Mouse (Mus musculus): ENCODE results near the gene Hsd3b7. TPM values are rescaled to one million over a fixed set of nuclear protein-coding genes. Genes with fewer than 3 reads are reported as not detected.
A peak's percentile ranks its signal among the peaks of the same experiment; 100 is the strongest.
"Not testable (repeated sequence)": the region's sequence is repeated elsewhere in the genome, so short reads cannot be mapped to it uniquely, and the experiment has no call there.

Gene Hsd3b7
- polyA plus RNA-seq, 1 experiment from 2014 or later: 28.0 TPM

- Histone ChIP-seq H3K36me3 (peaks cover 40% of the 10 kb centered on the region), H3K27ac (peak overlapping the region; percentile 96), H3K9ac (peak overlapping the region; percentile 81), H3K27me3 (replicated peaks) (no peaks in the 10 kb centered on the region), H3K4me1 (peaks cover 75% of the 10 kb centered on the region), H3K4me3 (peak overlapping the region; percentile 67), H3K4me2 (peak overlapping the region; percentile 86), H3K9me3 (replicated peaks) (no peaks in the 10 kb centered on the region)
- 52% methylated on average over 13 of the region's 13 CpGs for WGBS (ENCODE audit: insufficient replicate concordance)
- no peak; the same call in 1 of the 2 replicates for ATAC-seq
Measured at GRCm38 (mm10) chr7:127768346-127768996, 31.9 kb upstream of the Hsd3b7 start.

- Histone ChIP-seq H3K36me3 (peaks cover 34% of the 10 kb centered on the region), H3K9me3 (replicated peaks) (no peaks in the 10 kb centered on the region), H3K9ac (peak overlapping the region; percentile 81), H3K27ac (peak overlapping the region; percentile 83), H3K4me3 (peak overlapping the region; percentile 67), H3K4me2 (peak overlapping the region; percentile 86), H3K27me3 (replicated peaks) (no peaks in the 10 kb centered on the region), H3K4me1 (peaks cover 81% of the 10 kb centered on the region)
- ATAC-seq: peak; percentile 3
- WGBS (ENCODE audit: insufficient replicate concordance): 2% methylated on average over 16 of the region's 16 CpGs
Measured at GRCm38 (mm10) chr7:127768997-127769593, 31.3 kb upstream of the Hsd3b7 start.

- ATAC-seq: peak; percentile 25
- WGBS (ENCODE audit: insufficient replicate concordance): under 1% methylated on average over 24 of the region's 24 CpGs
- Histone ChIP-seq H3K27me3 (replicated peaks) (no peaks in the 10 kb centered on the region), H3K36me3 (peaks cover 29% of the 10 kb centered on the region), H3K4me2 (peak within 1 kb of the TSS; percentile 86), H3K4me3 (peak within 1 kb of the TSS; percentile 67), H3K9me3 (replicated peaks) (no peaks in the 10 kb centered on the region), H3K4me1 (peaks cover 87% of the 10 kb centered on the region), H3K9ac (peak within 1 kb of the TSS; percentile 81), H3K27ac (peak within 1 kb of the TSS; percentile 96)
Measured at GRCm38 (mm10) chr7:127769651-127770038, 30.8 kb upstream of the Hsd3b7 start, which contains the start of gene Orai3. Orai3 (plus strand) TSS chr7:127769815.

DNA sequence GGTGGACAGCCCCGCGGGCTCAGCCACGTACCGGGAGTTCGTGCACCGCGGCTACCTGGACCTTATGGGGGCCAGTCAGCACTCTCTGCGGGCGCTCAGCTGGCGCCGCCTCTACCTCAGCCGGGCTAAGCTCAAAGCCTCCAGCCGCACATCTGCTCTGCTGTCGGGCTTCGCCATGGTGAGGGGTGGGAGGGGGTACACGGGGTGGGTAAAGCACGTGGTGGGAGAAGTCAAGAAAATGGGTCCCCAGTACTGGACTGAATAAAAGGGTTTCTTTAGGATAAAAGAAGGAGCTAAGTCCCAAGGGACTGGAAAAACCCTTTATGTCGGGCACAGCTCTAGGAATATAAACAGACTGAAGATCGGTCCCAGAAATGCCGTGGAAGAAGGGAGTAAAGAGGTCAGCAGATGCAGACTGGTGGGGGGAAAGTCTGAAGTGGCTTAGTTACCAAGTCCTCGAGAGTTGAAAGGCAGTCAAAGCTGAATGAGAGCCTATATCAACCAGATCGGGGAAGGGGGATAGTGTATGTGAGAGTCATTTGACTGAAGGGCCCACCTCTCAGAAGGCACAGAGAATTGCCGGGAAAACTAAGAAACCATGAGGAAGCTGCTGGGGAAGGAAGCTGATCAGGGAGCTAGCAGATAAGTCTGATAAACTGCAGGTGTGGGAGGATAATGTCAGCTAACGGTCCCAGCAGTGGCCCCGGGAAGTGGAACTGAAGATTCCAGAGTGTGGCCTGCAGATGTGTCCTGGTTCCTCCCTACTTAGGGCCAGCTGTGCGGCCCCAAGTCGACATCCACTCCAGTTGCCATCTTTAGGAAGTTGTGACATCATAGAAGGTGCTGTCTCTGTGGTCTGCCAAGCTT lies 30.1 kb upstream of the Hsd3b7 start:
- peaks cover 29% of the 10 kb centered on the region for H3K36me3 ChIP-seq
- ATAC-seq: no peak
- no peaks in the 10 kb centered on the region for H3K27me3 ChIP-seq (replicated peaks)
- H3K4me1 ChIP-seq: peaks cover 89% of the 10 kb centered on the region
- 1% methylated on average over 27 of the region's 27 CpGs for WGBS (ENCODE audit: insufficient replicate concordance)
- peak overlapping the region; percentile 83 for H3K27ac ChIP-seq
- peak overlapping the region; percentile 81 for H3K9ac ChIP-seq
- H3K4me3 ChIP-seq: peak overlapping the region; percentile 67
- no peaks in the 10 kb centered on the region for H3K9me3 ChIP-seq (replicated peaks)
- peak overlapping the region; percentile 86 for H3K4me2 ChIP-seq

GRCm38 (mm10) chr7:127771262-127771661 lies 29.1 kb upstream of the Hsd3b7 start:
- Histone ChIP-seq H3K9me3 (replicated peaks) (no peaks in the 10 kb centered on the region), H3K36me3 (peaks cover 19% of the 10 kb centered on the region), H3K4me1 (peaks cover 87% of the 10 kb centered on the region), H3K27me3 (replicated peaks) (no peaks in the 10 kb centered on the region), H3K9ac (peak overlapping the region; percentile 81; the same call in 1 of the 2 replicates), H3K27ac (peak overlapping the region; percentile 83), H3K4me3 (0 out of 2 replicates have a peak overlapping the region, but pooled peaks have one; percentile 0), H3K4me2 (peak overlapping the region; percentile 86)
- ATAC-seq: no peak
- 55% methylated on average over 5 of the region's 5 CpGs for WGBS (ENCODE audit: insufficient replicate concordance)

DNA sequence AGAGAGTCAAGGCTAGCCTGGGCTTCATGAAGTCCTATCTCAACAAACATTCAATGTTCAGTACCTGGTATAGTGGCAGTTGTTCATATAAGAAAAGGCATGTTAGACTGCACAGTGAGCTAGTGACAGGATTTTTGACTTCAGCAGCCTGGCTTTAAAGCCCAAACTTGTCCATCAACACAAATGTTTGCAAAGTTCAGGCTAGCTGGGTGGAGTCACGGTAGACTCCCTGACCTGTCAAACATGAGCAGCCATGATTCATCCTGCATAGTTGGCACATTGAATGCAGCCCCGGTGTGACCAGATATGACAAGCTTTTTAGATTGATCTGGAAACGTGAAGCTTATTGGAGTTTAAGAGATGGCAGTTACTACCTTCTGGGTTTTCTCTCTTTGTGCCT lies 28.3 kb upstream of the Hsd3b7 start:
- no peak for ATAC-seq
- Histone ChIP-seq H3K27me3 (replicated peaks) (no peaks in the 10 kb centered on the region), H3K4me2 (no peak overlapping the region), H3K27ac (peak overlapping the region; percentile 39; the same call in 1 of the 2 replicates), H3K4me1 (peaks cover 79% of the 10 kb centered on the region), H3K9ac (no peak overlapping the region), H3K4me3 (no peak overlapping the region), H3K36me3 (peaks cover 16% of the 10 kb centered on the region), H3K9me3 (replicated peaks) (no peaks in the 10 kb centered on the region)
- WGBS (ENCODE audit: insufficient replicate concordance): 53% methylated on average over 3 of the region's 3 CpGs

DNA sequence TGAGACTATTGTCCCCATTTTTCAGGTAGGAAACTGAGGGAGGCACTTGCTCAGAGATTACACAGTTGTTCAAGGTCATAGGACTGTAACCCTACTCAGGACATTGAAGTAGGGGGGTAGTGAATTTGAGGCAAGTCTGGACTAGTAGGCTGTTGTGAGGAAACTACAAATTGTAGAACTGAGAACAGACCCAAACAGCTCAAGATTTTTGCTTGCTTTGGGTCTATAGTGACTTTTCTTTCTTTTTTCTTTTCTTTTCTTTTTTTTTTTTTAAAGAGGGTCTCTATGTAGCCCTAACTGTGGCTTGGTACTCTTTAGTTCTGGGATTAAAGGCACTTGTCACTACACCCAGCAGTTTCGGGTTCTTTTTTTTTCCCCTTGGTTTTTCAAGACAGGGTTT lies 27.8 kb upstream of the Hsd3b7 start:
- Histone ChIP-seq H3K27ac (no peak overlapping the region), H3K4me2 (no peak overlapping the region), H3K27me3 (replicated peaks) (no peaks in the 10 kb centered on the region), H3K4me1 (peaks cover 74% of the 10 kb centered on the region), H3K9me3 (replicated peaks) (no peaks in the 10 kb centered on the region), H3K4me3 (no peak overlapping the region), H3K36me3 (peaks cover 13% of the 10 kb centered on the region), H3K9ac (no peak overlapping the region)
- WGBS (ENCODE audit: insufficient replicate concordance): 87% methylated on average over 1 of the region's 1 CpGs
- no peak for ATAC-seq

- Histone ChIP-seq H3K9ac (no peak overlapping the region), H3K4me2 (no peak overlapping the region), H3K9me3 (replicated peaks) (no peaks in the 10 kb centered on the region), H3K36me3 (peaks cover 12% of the 10 kb centered on the region), H3K27me3 (replicated peaks) (no peaks in the 10 kb centered on the region), H3K4me1 (peaks cover 73% of the 10 kb centered on the region), H3K27ac (no peak overlapping the region), H3K4me3 (no peak overlapping the region)
- 41% methylated on average over 9 of the region's 9 CpGs for WGBS (ENCODE audit: insufficient replicate concordance)
- peak; percentile 13; the same call in 1 of the 2 replicates for ATAC-seq
Measured at GRCm38 (mm10) chr7:127773664-127774384, 26.6 kb upstream of the Hsd3b7 start.

- WGBS (ENCODE audit: insufficient replicate concordance): 67% methylated on average over 7 of the region's 7 CpGs
- Histone ChIP-seq H3K36me3 (peaks cover 32% of the 10 kb centered on the region), H3K9ac (peak overlapping the region; percentile 93), H3K4me3 (peak overlapping the region; percentile 97), H3K4me2 (peak overlapping the region; percentile 93), H3K4me1 (peaks cover 60% of the 10 kb centered on the region), H3K27ac (peak overlapping the region; percentile 95)
- not testable (repeated sequence) for H3K27me3 ChIP-seq (replicated peaks); ATAC-seq; H3K9me3 ChIP-seq (replicated peaks)
Measured at GRCm38 (mm10) chr7:127775837-127776236, 24.6 kb upstream of the Hsd3b7 start.

- Histone ChIP-seq H3K4me3 (peak within 1 kb of the TSS; percentile 97), H3K36me3 (peaks cover 38% of the 10 kb centered on the region), H3K4me2 (peak within 1 kb of the TSS; percentile 93), H3K9ac (peak within 1 kb of the TSS; percentile 93), H3K27ac (peak within 1 kb of the TSS; percentile 95), H3K27me3 (replicated peaks) (no peaks in the 10 kb centered on the region), H3K4me1 (peaks cover 54% of the 10 kb centered on the region), H3K9me3 (replicated peaks) (no peaks in the 10 kb centered on the region)
- peak; percentile 55 for ATAC-seq
- under 1% methylated on average over 23 of the region's 23 CpGs for WGBS (ENCODE audit: insufficient replicate concordance)
Measured at GRCm38 (mm10) chr7:127776426-127776825, 24.0 kb upstream of the Hsd3b7 start, which contains the start of gene Setd1a. Setd1a (plus strand) TSS chr7:127776670.

- H3K4me2 ChIP-seq: peak overlapping the region; percentile 93
- peak; percentile 90 for ATAC-seq
- peak overlapping the region; percentile 95 for H3K27ac ChIP-seq
- peak overlapping the region; percentile 97 for H3K4me3 ChIP-seq
- peaks cover 48% of the 10 kb centered on the region for H3K4me1 ChIP-seq
- H3K36me3 ChIP-seq: peaks cover 43% of the 10 kb centered on the region
- H3K9ac ChIP-seq: peak overlapping the region; percentile 93
- under 1% methylated on average over 61 of the region's 70 CpGs for WGBS (ENCODE audit: insufficient replicate concordance)
- H3K9me3 ChIP-seq (replicated peaks): no peaks in the 10 kb centered on the region
- no peaks in the 10 kb centered on the region for H3K27me3 ChIP-seq (replicated peaks)
Measured at GRCm38 (mm10) chr7:127776878-127777473, 23.4 kb upstream of the Hsd3b7 start.
